Mouse (Mus musculus) lung, embryonic 14.5 days (tissue): Measurements from ENCODE around the gene Elovl3. TPM values are rescaled to one million over a fixed set of nuclear protein-coding genes. Genes with fewer than 3 reads are reported as not detected.

Experiments
- ATAC-seq: fragments of 200-750 bp; cut with Nextera tagmentation; 2 replicates; pipeline ENCODE4 v1.8.0; 2017; ENCODE audit warnings: mild to moderate bottlenecking, moderate TSS enrichment, moderate library complexity; ENCODE audit not compliant: insufficient read depth
- DNase-seq: peaks from one replicate; pipeline ENCODE4 v3.0.0-alpha.2; 2015
- H3K27ac ChIP-seq: fragments of 300-500 bp; sonication (generic); 2 replicates; pipeline ENCODE4 v1.5.1; 2014; ENCODE audit warnings: low read depth, mild to moderate bottlenecking, moderate library complexity
- H3K27me3 ChIP-seq: fragments of 300-500 bp; sonication (generic); 2 replicates; pipeline ENCODE4 v1.6.1; 2014; ENCODE audit warnings: low read length, control low read depth; ENCODE audit not compliant: insufficient read depth
- H3K36me3 ChIP-seq: fragments of 300-500 bp; sonication (generic); 2 replicates; pipeline ENCODE4 v1.6.1; 2014; ENCODE audit warnings: control low read depth; ENCODE audit not compliant: insufficient read depth
- H3K4me1 ChIP-seq: fragments of 300-500 bp; sonication (generic); 2 replicates; pipeline ENCODE4 v1.6.1; 2014; ENCODE audit warnings: antibody characterized with exemption, control low read depth; ENCODE audit not compliant: insufficient read depth
- H3K4me2 ChIP-seq: fragments of 300-500 bp; sonication (generic); 2 replicates; pipeline ENCODE4 v1.6.1; 2014; ENCODE audit warnings: mild to moderate bottlenecking
- H3K4me3 ChIP-seq: fragments of 300-500 bp; sonication (generic); 2 replicates; pipeline ENCODE4 v1.5.1; 2014; ENCODE audit warnings: low read depth, low read length
- H3K9ac ChIP-seq: fragments of 300-500 bp; sonication (generic); 2 replicates; pipeline ENCODE4 v1.6.1; 2014
- H3K9me3 ChIP-seq: fragments of 300-500 bp; sonication (generic); 2 replicates; pipeline ENCODE4 v1.6.1; 2016; ENCODE audit warnings: low read depth, low read length, control low read depth
- CTCF ChIP-seq: IDR thresholded peaks from 2 replicates; pipeline ENCODE4 v1.5.1; 2016; ENCODE audit warnings: antibody characterized with exemption, low read depth
- WGBS: fragments of 180-500 bp; shearing (Covaris S2); extraction: QIAGEN DNeasy Blood & Tissue Kit; methylation state at CpG from one replicate; pipeline ENCODE4 v1.1.7; 2014; 5-methylcytosine and 5-hydroxymethylcytosine counted together
- polyA plus RNA-seq: library from polyadenylated mRNA; unstranded; fragments of >200 nt; fragmentation: Nextera tagmentation; extraction: Ambion mirVana; gene quantifications from 2 replicates; pipeline ENCODE4 v1.2.1, GENCODE M21; 2014

Elovl3 gene
- polyA plus RNA-seq, 1 experiment from 2014 or later = not detected

- no peaks in the 10 kb centered on the region for H3K36me3 ChIP-seq
- DNase-seq (no peak), ATAC-seq (no peak)
- H3K9me3 ChIP-seq = no peaks in the 10 kb centered on the region
- no peak overlapping the region for H3K4me3 ChIP-seq
- no peaks in the 10 kb centered on the region for H3K4me1 ChIP-seq
- no peak overlapping the region for H3K4me2 ChIP-seq
- no peak for TF ChIP-seq CTCF
- H3K27me3 ChIP-seq = no peaks in the 10 kb centered on the region
- 88% methylated on average over 5 of the region's 5 CpGs for WGBS
- no peak overlapping the region for H3K27ac ChIP-seq
- no peak overlapping the region for H3K9ac ChIP-seq
Observed at GRCm38 (mm10) chr19:46096396-46096795, 35.3 kb upstream of the Elovl3 start.

- Histone ChIP-seq H3K9me3 (no peaks in the 10 kb centered on the region), H3K4me2 (no peak overlapping the region), H3K27me3 (no peaks in the 10 kb centered on the region), H3K9ac (no peak overlapping the region), H3K27ac (no peak overlapping the region), H3K36me3 (no peaks in the 10 kb centered on the region), H3K4me3 (no peak overlapping the region), H3K4me1 (no peaks in the 10 kb centered on the region)
- ATAC-seq (no peak), DNase-seq (no peak)
- 91% methylated on average over 3 of the region's 3 CpGs for WGBS
- TF ChIP-seq CTCF = no peak
Observed at GRCm38 (mm10) chr19:46099561-46099960, 32.1 kb upstream of the Elovl3 start.

GRCm38 (mm10) chr19:46103437-46104186 lies 28.1 kb upstream of the Elovl3 start:
- WGBS = 61% methylated on average over 6 of the region's 6 CpGs
- TF ChIP-seq CTCF = no peak
- ATAC-seq (no peak), DNase-seq (peak; percentile 37)
- Histone ChIP-seq H3K4me2 (no peak overlapping the region), H3K27ac (no peak overlapping the region), H3K4me1 (no peaks in the 10 kb centered on the region), H3K27me3 (no peaks in the 10 kb centered on the region), H3K9ac (no peak overlapping the region), H3K9me3 (no peaks in the 10 kb centered on the region), H3K4me3 (no peak overlapping the region), H3K36me3 (no peaks in the 10 kb centered on the region)

- no peak overlapping the region for H3K27ac ChIP-seq
- no peaks in the 10 kb centered on the region for H3K4me1 ChIP-seq
- H3K27me3 ChIP-seq = no peaks in the 10 kb centered on the region
- DNase-seq (no peak), ATAC-seq (no peak)
- H3K9ac ChIP-seq = no peak overlapping the region
- no peaks in the 10 kb centered on the region for H3K9me3 ChIP-seq
- no peak overlapping the region for H3K4me3 ChIP-seq
- H3K36me3 ChIP-seq = no peaks in the 10 kb centered on the region
- 57% methylated on average over 2 of the region's 2 CpGs for WGBS
- no peak overlapping the region for H3K4me2 ChIP-seq
- TF ChIP-seq CTCF = no peak
Observed at GRCm38 (mm10) chr19:46104187-46104557, 27.5 kb upstream of the Elovl3 start.

- H3K9me3 ChIP-seq = no peaks in the 10 kb centered on the region
- H3K27ac ChIP-seq = no peak overlapping the region
- no peaks in the 10 kb centered on the region for H3K4me1 ChIP-seq
- DNase-seq (no peak), ATAC-seq (no peak)
- no peaks in the 10 kb centered on the region for H3K27me3 ChIP-seq
- 80% methylated on average over 2 of the region's 2 CpGs for WGBS
- no peak overlapping the region for H3K4me2 ChIP-seq
- no peak overlapping the region for H3K4me3 ChIP-seq
- H3K36me3 ChIP-seq = no peaks in the 10 kb centered on the region
- H3K9ac ChIP-seq = no peak overlapping the region
- no peak for TF ChIP-seq CTCF
Observed at GRCm38 (mm10) chr19:46110214-46110613, 21.5 kb upstream of the Elovl3 start.

- ATAC-seq = no peak
Observed at GRCm38 (mm10) chr19:46110781-46111180, 20.9 kb upstream of the Elovl3 start.

GRCm38 (mm10) chr19:46114617-46115016 lies 17.1 kb upstream of the Elovl3 start:
- H3K4me2 ChIP-seq = no peak overlapping the region
- TF ChIP-seq CTCF = no peak
- WGBS = 40% methylated on average over 4 of the region's 4 CpGs
- H3K9ac ChIP-seq = no peak overlapping the region
- no peak overlapping the region for H3K4me3 ChIP-seq
- no peaks in the 10 kb centered on the region for H3K9me3 ChIP-seq
- ATAC-seq (no peak), DNase-seq (peak; percentile 12)
- H3K27ac ChIP-seq = no peak overlapping the region
- no peaks in the 10 kb centered on the region for H3K27me3 ChIP-seq
- no peaks in the 10 kb centered on the region for H3K36me3 ChIP-seq
- H3K4me1 ChIP-seq = no peaks in the 10 kb centered on the region

More at GRCm38 (mm10) chr19:46110781-46111180, 20.9 kb upstream of the Elovl3 start:
- H3K4me3 ChIP-seq = no peak overlapping the region
- H3K4me1 ChIP-seq = no peaks in the 10 kb centered on the region
- no peaks in the 10 kb centered on the region for H3K36me3 ChIP-seq
- WGBS = 81% methylated on average over 5 of the region's 5 CpGs
- no peak overlapping the region for H3K9ac ChIP-seq
- no peaks in the 10 kb centered on the region for H3K27me3 ChIP-seq
- no peak for DNase-seq
- no peaks in the 10 kb centered on the region for H3K9me3 ChIP-seq
- no peak overlapping the region for H3K27ac ChIP-seq
- no peak overlapping the region for H3K4me2 ChIP-seq
- no peak for TF ChIP-seq CTCF
